Mouse (Mus musculus) C2C12 (cell line): ENCODE measurements around the gene Bahcc1. TPM values are rescaled to one million over a fixed set of nuclear protein-coding genes. Genes with fewer than 3 reads are reported as not detected.
A peak's percentile ranks its signal among the peaks of the same experiment; 100 is the strongest.

Experiments used
- H3K27me3 ChIP-seq: one replicate; pipeline ENCODE4 v1.6.1; 2011; ENCODE audit not compliant: control insufficient read depth, insufficient read depth, insufficient read length
- H3K36me3 ChIP-seq: one replicate; pipeline ENCODE4 v1.6.1; 2011; ENCODE audit not compliant: control insufficient read depth, insufficient read depth
- H3K4me3 ChIP-seq: one replicate; pipeline ENCODE4 v1.5.1; 2011; ENCODE audit warnings: mild to moderate bottlenecking, control low read depth; ENCODE audit not compliant: poor library complexity, insufficient read depth, severe bottlenecking
- H3K79me2 ChIP-seq: one replicate; pipeline ENCODE4 v1.6.1; 2011; ENCODE audit not compliant: control insufficient read depth, insufficient read depth
- H3K79me3 ChIP-seq: one replicate; pipeline ENCODE4 v1.6.1; 2011; ENCODE audit warnings: low read depth, control low read depth
- H3ac ChIP-seq: one replicate; pipeline ENCODE3; 2011; ENCODE audit warnings: low read depth; ENCODE audit not compliant: control insufficient read depth, insufficient read length
- CEBPB ChIP-seq: IDR thresholded peaks from one replicate; pipeline ENCODE4 v1.6.1; 2011; ENCODE audit warnings: low read depth, mild to moderate bottlenecking, control low read depth, moderate library complexity
- CTCF ChIP-seq: IDR thresholded peaks from one replicate; pipeline ENCODE4 v1.5.1; 2011; ENCODE audit not compliant: control insufficient read depth, insufficient read depth, insufficient read length
- FOSL1 ChIP-seq: IDR thresholded peaks from one replicate; pipeline ENCODE4 v1.8.0; 2011; ENCODE audit warnings: mild to moderate bottlenecking, low read length; ENCODE audit not compliant: poor library complexity, insufficient read depth, severe bottlenecking
- MAX ChIP-seq: IDR thresholded peaks from one replicate; pipeline ENCODE4 v1.6.1; 2011; ENCODE audit warnings: mild to moderate bottlenecking, control low read depth
- MYOD1 ChIP-seq: IDR thresholded peaks from one replicate; pipeline ENCODE4 v1.6.1; 2011; ENCODE audit warnings: low read depth; ENCODE audit not compliant: control insufficient read depth, insufficient read length
- MYOG ChIP-seq: IDR thresholded peaks from one replicate; pipeline ENCODE4 v1.6.1; 2011; ENCODE audit not compliant: control insufficient read depth, insufficient read length; ENCODE audit errors: extremely low read depth
- USF1 ChIP-seq: IDR thresholded peaks from one replicate; pipeline ENCODE4 v1.6.1; 2011; ENCODE audit warnings: low read depth, mild to moderate bottlenecking, control low read depth, moderate library complexity
- polyA plus RNA-seq: library from polyadenylated mRNA; unstranded; fragments of >200 nt; fragmentation: generic; extraction: Trizol; gene quantifications from one replicate; pipeline ENCODE4 v1.2.1, GENCODE M21; 2012; ENCODE audit warnings: missing spikeins

Gene Bahcc1
- polyA plus RNA-seq, 1 experiment, result 10.8 TPM

DNA sequence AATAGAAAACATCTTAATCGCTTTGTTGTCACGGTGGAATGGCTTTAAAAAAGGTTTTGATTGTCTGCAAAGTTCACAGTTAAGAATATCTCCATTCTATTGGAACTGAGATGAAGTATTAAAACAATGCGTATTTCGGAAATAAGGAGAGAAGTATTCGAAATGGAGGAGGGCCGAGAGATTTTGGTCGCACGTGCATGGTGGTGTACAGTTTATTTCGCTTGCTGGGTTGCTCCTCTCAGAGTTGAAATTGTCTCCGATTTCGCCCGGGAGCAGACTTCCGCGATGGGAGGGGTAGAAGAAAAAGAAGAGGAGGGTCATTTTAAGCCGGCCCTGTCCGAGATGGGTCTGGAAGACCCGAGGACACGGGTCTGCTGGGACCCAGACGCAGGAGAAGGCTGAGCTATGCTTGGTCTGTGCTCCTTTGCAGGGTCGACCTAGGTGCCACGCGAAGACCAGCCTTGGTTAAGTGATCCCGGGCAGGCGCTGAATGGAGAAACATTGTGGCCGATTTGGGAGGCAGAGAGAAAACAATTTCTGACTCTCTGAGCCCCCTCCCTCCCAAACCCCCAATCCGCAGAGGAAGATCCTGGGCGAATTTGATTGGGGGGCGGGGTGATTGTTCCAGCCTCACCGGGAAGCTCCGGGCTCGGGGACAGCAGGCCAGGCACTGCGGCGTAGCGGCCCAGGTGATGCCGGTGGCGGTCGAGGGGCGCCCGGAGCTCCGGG lies 2.8 kb downstream of the Bahcc1 start:
- Histone ChIP-seq H3ac (peak overlapping the region; percentile 83), H3K79me2 (peaks cover 95% of the 10 kb centered on the region), H3K4me3 (peak overlapping the region; percentile 71), H3K27me3 (no peaks in the 10 kb centered on the region), H3K36me3 (no peaks in the 10 kb centered on the region), H3K79me3 (peaks cover 73% of the 10 kb centered on the region)
- TF ChIP-seq MYOD1 (no peak), CTCF (no peak), MAX (peak; percentile 61)

- no peaks in the 10 kb centered on the region for H3K36me3 ChIP-seq
- H3ac ChIP-seq, result peak overlapping the region; percentile 83
- H3K4me3 ChIP-seq, result peak overlapping the region; percentile 71
- H3K79me3 ChIP-seq, result peaks cover 73% of the 10 kb centered on the region
- peaks cover 95% of the 10 kb centered on the region for H3K79me2 ChIP-seq
- TF ChIP-seq CEBPB, result no peak
- no peak for TF ChIP-seq MYOD1
- TF ChIP-seq CTCF, result no peak
- no peak for TF ChIP-seq FOSL1
- H3K27me3 ChIP-seq, result no peaks in the 10 kb centered on the region
These were observed 3.3 kb downstream of the Bahcc1 start for GRCm38 (mm10) chr11:120236114-120236437.

GRCm38 (mm10) chr11:120236438-120237165 lies 3.9 kb downstream of the Bahcc1 start:
- Histone ChIP-seq H3K79me3 (peaks cover 78% of the 10 kb centered on the region), H3K79me2 (peaks cover 96% of the 10 kb centered on the region), H3ac (peak overlapping the region; percentile 82), H3K27me3 (no peaks in the 10 kb centered on the region), H3K36me3 (no peaks in the 10 kb centered on the region), H3K4me3 (peak overlapping the region; percentile 71)
- TF ChIP-seq CEBPB (no peak), MAX (peak; percentile 51)

DNA sequence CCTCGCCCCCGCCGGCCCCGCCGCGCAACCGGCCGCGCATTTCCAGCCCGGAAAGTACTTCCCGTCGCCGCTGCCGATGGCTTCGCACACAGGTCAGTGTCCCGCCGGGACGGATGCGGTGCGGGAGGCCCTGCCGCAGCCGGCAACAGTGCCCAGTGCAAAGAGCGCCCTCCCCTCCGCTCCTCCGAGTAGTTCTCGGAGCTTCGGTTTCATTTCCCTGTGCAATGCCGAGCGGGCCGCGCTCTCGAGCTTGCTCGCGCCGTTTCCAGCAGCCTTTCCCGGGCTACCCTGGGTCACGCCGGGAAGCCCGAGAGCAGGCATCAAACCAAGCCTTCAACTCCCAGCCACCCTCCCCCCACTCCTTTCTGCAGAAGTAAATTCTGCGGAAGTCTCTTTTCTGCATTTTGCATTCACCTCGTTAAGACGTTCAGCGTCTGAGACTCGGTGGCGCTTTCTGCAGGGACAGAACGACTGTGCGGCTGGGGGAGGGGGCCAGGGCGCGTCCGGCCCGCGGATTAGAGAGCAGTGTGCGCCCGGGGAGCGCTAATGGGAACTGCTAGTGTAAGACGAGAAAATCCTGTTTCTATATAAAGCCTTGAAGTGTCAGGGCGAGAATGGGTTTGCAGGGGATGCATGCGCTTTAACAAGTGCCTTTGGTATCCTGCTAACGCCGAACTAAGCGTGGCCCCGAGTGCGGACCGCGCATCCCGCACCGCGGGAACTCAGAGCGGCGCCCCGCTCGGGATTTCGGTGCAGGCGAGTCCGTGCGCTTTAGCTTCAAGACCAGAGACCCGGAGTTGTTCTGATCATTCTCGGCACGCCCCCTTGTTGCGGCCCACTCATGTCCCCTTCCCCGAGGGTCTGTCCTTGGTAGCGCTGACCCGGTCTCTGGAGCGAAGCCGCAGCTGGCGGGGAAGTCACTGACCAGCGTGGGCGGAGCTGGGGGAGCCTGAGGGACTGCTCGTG lies 4.7 kb downstream of the Bahcc1 start:
- H3K79me3 ChIP-seq, result peaks cover 80% of the 10 kb centered on the region
- H3ac ChIP-seq, result peak overlapping the region; percentile 82
- peaks cover 97% of the 10 kb centered on the region for H3K79me2 ChIP-seq
- H3K27me3 ChIP-seq, result no peaks in the 10 kb centered on the region
- H3K36me3 ChIP-seq, result no peaks in the 10 kb centered on the region
- H3K4me3 ChIP-seq, result peak overlapping the region; percentile 71
- TF ChIP-seq CTCF (peak; percentile 7), MYOD1 (no peak)

GRCm38 (mm10) chr11:120238306-120238705 lies 5.6 kb downstream of the Bahcc1 start:
- Histone ChIP-seq H3K27me3 (no peaks in the 10 kb centered on the region), H3K36me3 (no peaks in the 10 kb centered on the region), H3K79me2 (peaks cover 100% of the 10 kb centered on the region), H3K79me3 (peaks cover 84% of the 10 kb centered on the region), H3ac (peak overlapping the region; percentile 19), H3K4me3 (peak overlapping the region; percentile 71)
- TF ChIP-seq USF1 (no peak), CTCF (no peak), MYOG (no peak), MYOD1 (no peak), MAX (no peak), CEBPB (no peak)
